ENCODE assay signal across 10 mouse cellular contexts in genomic region chr8:89045218-89045601, GRCm38 (mm10). TPM values are rescaled to one million over a fixed set of nuclear protein-coding genes. Genes with fewer than 3 reads are reported as not detected.
A peak's percentile ranks its signal among the peaks of the same experiment; 100 is the strongest.
DNase-seq lines count a peak whose midpoint lies in the region; ATAC-seq and TF ChIP-seq lines count a peak whose summit lies in the region.
"Had no signal": no experiment of that assay in that cellular context is flagged by ENCODE, and none has a peak within 500 bp of the region (broad histone marks: within the 10 kb centered on the region; RNA-seq: fewer than 3 reads in every experiment).

No protein-coding gene starts in this region.

- 0 out of 2 replicates have a peak overlapping the region, but pooled peaks have one; percentile 34 for H3K9ac ChIP-seq in heart, embryonic 12.5 days
- no peak overlapping the region for H3K9ac ChIP-seq in embryonic facial prominence, embryonic 11.5 days (replicated peaks; ENCODE audit: low read length)
- no peak overlapping the region for H3K9ac ChIP-seq in intestine, postnatal 0 days (ENCODE audit: low read depth, low read length)
- no peak overlapping the region for H3K9ac ChIP-seq in midbrain, embryonic 15.5 days

- 0 out of 2 replicates have a peak overlapping the region, but pooled peaks have one; percentile 11 for H3K27ac ChIP-seq in heart, embryonic 12.5 days (ENCODE audit: poor library complexity, severe bottlenecking)
- H3K27ac ChIP-seq in embryonic facial prominence, embryonic 11.5 days (replicated peaks; ENCODE audit: low read depth, low read length): no peak overlapping the region
- no peak overlapping the region for H3K27ac ChIP-seq in intestine, postnatal 0 days (ENCODE audit: low read depth, low read length)
- peak overlapping the region; percentile 65 for H3K27ac ChIP-seq in midbrain, embryonic 15.5 days

- H3K27me3 ChIP-seq in heart, embryonic 12.5 days (replicated peaks): peaks cover 45% of the 10 kb centered on the region
- H3K27me3 ChIP-seq in embryonic facial prominence, embryonic 11.5 days (ENCODE audit: control insufficient read depth, insufficient read depth, low read length): peaks cover 16% of the 10 kb centered on the region
- peaks cover 97% of the 10 kb centered on the region for H3K27me3 ChIP-seq in intestine, postnatal 0 days (replicated peaks; ENCODE audit: control insufficient read depth, insufficient read depth, low read length)
- H3K27me3 ChIP-seq in midbrain, embryonic 15.5 days (replicated peaks): peaks cover 47% of the 10 kb centered on the region

- H3K4me3 ChIP-seq in heart, embryonic 12.5 days: peak overlapping the region; percentile 77
- H3K4me3 ChIP-seq in embryonic facial prominence, embryonic 11.5 days (ENCODE audit: low read depth, low read length): 0 out of 2 replicates have a peak overlapping the region, but pooled peaks have one; percentile 5
- peak overlapping the region; percentile 56; the same call in 1 of the 2 replicates for H3K4me3 ChIP-seq in intestine, postnatal 0 days (ENCODE audit: low read depth, low read length)
- peak overlapping the region; percentile 52 for H3K4me3 ChIP-seq in midbrain, embryonic 15.5 days

- peak overlapping the region; percentile 95 for H3K4me2 ChIP-seq in heart, embryonic 12.5 days
- H3K4me2 ChIP-seq in embryonic facial prominence, embryonic 11.5 days (ENCODE audit: low read depth, low read length): peak overlapping the region; percentile 27
- peak overlapping the region; percentile 21; the same call in 1 of the 2 replicates for H3K4me2 ChIP-seq in intestine, postnatal 0 days (replicated peaks; ENCODE audit: low read depth)
- peak overlapping the region; percentile 75 for H3K4me2 ChIP-seq in midbrain, embryonic 15.5 days

- intact Hi-C loops in heart, postnatal 10 days (cut with DNase I): loop anchor here (10.0 kb wide), 1 partner anchor 530 kb away; no protein-coding TSS in a partner anchor

- no peaks in the 10 kb centered on the region for H3K9me3 ChIP-seq in heart, embryonic 12.5 days (replicated peaks)
- no peaks in the 10 kb centered on the region for H3K9me3 ChIP-seq in embryonic facial prominence, embryonic 11.5 days (replicated peaks; ENCODE audit: control insufficient read depth, low read length)
- no peaks in the 10 kb centered on the region for H3K9me3 ChIP-seq in intestine, postnatal 0 days (ENCODE audit: control insufficient read depth)
- H3K9me3 ChIP-seq in midbrain, embryonic 15.5 days: no peaks in the 10 kb centered on the region

- DNase-seq in heart, postnatal 10 days: no peak
- DNase-seq in embryonic facial prominence, embryonic 11.5 days (ENCODE audit: low spot score): peak; percentile 38
- no peak for DNase-seq in lung, postnatal 4 days
- DNase-seq in adrenal gland, adult 18-20 months (ENCODE audit: low spot score in 2 of 2): no peak
- no peak for DNase-seq in thymus, postnatal 10 days (ENCODE audit: low spot score in 2 of 2)
- DNase-seq: B cell, adult 2 months had no signal

- no peak for ATAC-seq in heart, embryonic 12.5 days (ENCODE audit: insufficient number of reproducible peaks, low FRiP score)
- ATAC-seq in embryonic facial prominence, embryonic 11.5 days (replicated peaks; ENCODE audit: insufficient number of reproducible peaks, low FRiP score, low TSS enrichment, low read depth): no peak
- ATAC-seq in intestine, postnatal 0 days: no peak
- ATAC-seq in midbrain, embryonic 15.5 days (replicated peaks): no peak

- peaks cover 29% of the 10 kb centered on the region for H3K4me1 ChIP-seq in heart, embryonic 12.5 days (replicated peaks)
- H3K4me1 ChIP-seq in embryonic facial prominence, embryonic 11.5 days (ENCODE audit: control insufficient read depth, insufficient read depth, low read length): peaks cover 11% of the 10 kb centered on the region
- 0 out of 2 replicates have a peak, but pooled peaks cover 7% of the 10 kb centered on the region for H3K4me1 ChIP-seq in intestine, postnatal 0 days (replicated peaks; ENCODE audit: control insufficient read depth, insufficient read depth, low read length)
- H3K4me1 ChIP-seq in midbrain, embryonic 15.5 days: peaks cover 52% of the 10 kb centered on the region

- WGBS in heart, embryonic 12.5 days: 2% methylated on average over 29 of the region's 30 CpGs
- WGBS in embryonic facial prominence, embryonic 11.5 days: under 1% methylated on average over 30 of the region's 30 CpGs
- 1% methylated on average over 30 of the region's 30 CpGs for WGBS in intestine, postnatal 0 days
- under 1% methylated on average over 30 of the region's 30 CpGs for WGBS in midbrain, embryonic 15.5 days

- H3K36me3 ChIP-seq in heart, embryonic 12.5 days: no peaks in the 10 kb centered on the region
- H3K36me3 ChIP-seq in embryonic facial prominence, embryonic 11.5 days (replicated peaks; ENCODE audit: control insufficient read depth, insufficient read depth, low read depth, low read length): no peaks in the 10 kb centered on the region
- no peaks in the 10 kb centered on the region for H3K36me3 ChIP-seq in intestine, postnatal 0 days (ENCODE audit: control insufficient read depth, insufficient read depth)
- no peaks in the 10 kb centered on the region for H3K36me3 ChIP-seq in midbrain, embryonic 15.5 days (replicated peaks)

- no peak for TF ChIP-seq CTCF in intestine, postnatal 0 days (IDR thresholded peaks at IDR 0.05; ENCODE audit: low read depth)

RNA-seq across cellular contexts. Expression of gene Sall1, which starts 1.2 kb away (rescaled TPM):
- 6.4 and 6.7 TPM in 2 replicates for polyA plus RNA-seq in heart, embryonic 12.5 days (2016; fragmentation: Nextera tagmentation; extraction: Ambion mirVana)
- 1 to 10 TPM; 2.0 to 2.8 TPM for total RNA-seq in heart, postnatal 10 days (2021)
- polyA plus RNA-seq in embryonic facial prominence, embryonic 11.5 days (2014; fragmentation: Nextera tagmentation; extraction: Ambion mirVana): 4.6 and 4.8 TPM in 2 replicates
- polyA plus RNA-seq in intestine, postnatal 0 days (2015; fragmentation: Nextera tagmentation; extraction: Ambion mirVana): 0.76 and 0.78 TPM in 2 replicates
- polyA plus RNA-seq in midbrain, embryonic 15.5 days (2015; fragmentation: Nextera tagmentation; extraction: Ambion mirVana): 6.6 and 6.8 TPM in 2 replicates
- total RNA-seq in adrenal gland, adult 18-20 months (2021): under 1 TPM in 1 of 2 experiments, not detected in 1; 0.07 TPM
- total RNA-seq: hematopoietic stem cell, adult 5-6 weeks had no signal

Comparison
In these comparisons a context has a peak if more than half of its experiments do, and no peak if none do; other contexts are left out.
1. H3K27ac ChIP-seq: peak in heart, embryonic 12.5 days (single experiment) and midbrain, embryonic 15.5 days (single experiment); none in embryonic facial prominence, embryonic 11.5 days (single experiment) and intestine, postnatal 0 days (single experiment).
2. H3K4me2 ChIP-seq: peak in every context shown above with its lines; median percentile 95 in heart, embryonic 12.5 days; 75 in midbrain, embryonic 15.5 days; 27 in embryonic facial prominence, embryonic 11.5 days; 21 in intestine, postnatal 0 days.
3. H3K4me3 ChIP-seq: peak in every context shown above with its lines; median percentile 77 in heart, embryonic 12.5 days; 56 in intestine, postnatal 0 days; 52 in midbrain, embryonic 15.5 days; 5 in embryonic facial prominence, embryonic 11.5 days.